Mouse (Mus musculus) CH12.LX (cell line): Measurements from ENCODE around the gene Selenoo. TPM values are rescaled to one million over a fixed set of nuclear protein-coding genes. Genes with fewer than 3 reads are reported as not detected.

Experiments
- DNase-seq: peaks from one replicate; pipeline ENCODE4 v3.0.0-alpha.2; 2013; ENCODE audit errors: extremely low read depth
- H3K27ac ChIP-seq: 2 replicates; pipeline ENCODE4 v1.5.1; 2012; ENCODE audit warnings: low read depth, mild to moderate bottlenecking, control low read depth, moderate library complexity; ENCODE audit not compliant: insufficient read depth
- H3K27me3 ChIP-seq: replicated peaks from 2 replicates; pipeline ENCODE3; 2012; ENCODE audit warnings: inconsistent platforms
- H3K36me3 ChIP-seq, 2 experiments: replicated peaks in 1 of 2; 2 replicates each; pipeline versions ENCODE3 to v1.6.1; 2012; ENCODE audit warnings: inconsistent platforms in 1 of 2, low read length in 1 of 2, mild to moderate bottlenecking in 1 of 2, mixed read lengths in 1 of 2, moderate library complexity in 1 of 2; ENCODE audit not compliant: control insufficient read depth in 1 of 2, insufficient read depth in 1 of 2
- H3K4me1 ChIP-seq, 2 experiments: 2 replicates each; pipeline ENCODE4 v1.6.1; 2012; ENCODE audit warnings: inconsistent platforms in 1 of 2, moderate library complexity in 1 of 2; ENCODE audit not compliant: insufficient read depth in 2 of 2, control insufficient read depth in 1 of 2
- H3K4me2 ChIP-seq: 2 replicates; pipeline ENCODE4 v1.6.1; 2012; ENCODE audit warnings: low read depth, mild to moderate bottlenecking, control low read depth; ENCODE audit not compliant: poor library complexity, insufficient read depth, severe bottlenecking
- H3K4me3 ChIP-seq, 3 experiments: fragments of 150-350 bp in 1 of 3; sonication (generic) in 1 of 3; replicated peaks in 1 of 3; 2 replicates each; pipeline versions ENCODE3 to v1.5.1; 2011 to 2012; ENCODE audit warnings: low read depth in 2 of 3, low read length in 2 of 3, mild to moderate bottlenecking in 2 of 3, moderate library complexity in 2 of 3, control low read depth in 1 of 3, improper control_type of control experiment in 1 of 3, inconsistent platforms in 1 of 3, mixed read lengths in 1 of 3; ENCODE audit not compliant: poor library complexity in 1 of 3
- H3K79me2 ChIP-seq: replicated peaks from 2 replicates; pipeline ENCODE4 v1.6.1; 2012; ENCODE audit warnings: mild to moderate bottlenecking, moderate library complexity; ENCODE audit not compliant: control insufficient read depth, poor library complexity, insufficient read depth, severe bottlenecking; ENCODE audit errors: extremely low read depth
- H3K9ac ChIP-seq: 2 replicates; pipeline ENCODE4 v1.6.1; 2012; ENCODE audit warnings: low read depth, mild to moderate bottlenecking, control low read depth, moderate library complexity; ENCODE audit not compliant: insufficient read depth
- H3K9me3 ChIP-seq: replicated peaks from 2 replicates; pipeline ENCODE3; 2012; ENCODE audit warnings: low read length, inconsistent platforms, mixed read lengths
- CTCF ChIP-seq, 2 experiments: IDR thresholded peaks in 1 of 2; conservative IDR thresholded peaks in 1 of 2; 2 replicates each; pipeline ENCODE4 v1.5.1; 2011 to 2012; ENCODE audit warnings: low read depth in 2 of 2, low read length in 2 of 2, improper control_type of control experiment in 1 of 2, inconsistent platforms in 1 of 2, mild to moderate bottlenecking in 1 of 2, moderate library complexity in 1 of 2
- E2F4 ChIP-seq: IDR thresholded peaks from 2 replicates; pipeline ENCODE4 v1.6.1; 2011; ENCODE audit warnings: low read depth, low read length, improper control_type of control experiment; ENCODE audit not compliant: insufficient replicate concordance
- ELF1 ChIP-seq: IDR thresholded peaks from 2 replicates; pipeline ENCODE4 v1.6.1; 2014; ENCODE audit warnings: low read depth, mild to moderate bottlenecking, inconsistent platforms, low read length, improper control_type of control experiment
- EP300 ChIP-seq: IDR thresholded peaks from 2 replicates; pipeline ENCODE4 v1.6.1; 2011; ENCODE audit warnings: low read length, improper control_type of control experiment
- ETS1 ChIP-seq: conservative IDR thresholded peaks from 2 replicates; pipeline ENCODE4 v1.6.1; 2012; ENCODE audit warnings: low read depth, mild to moderate bottlenecking, inconsistent platforms, low read length, improper control_type of control experiment, moderate library complexity
- GABPA ChIP-seq: IDR thresholded peaks from 2 replicates; pipeline ENCODE4 v1.6.1; 2012; ENCODE audit warnings: low read depth, low read length, improper control_type of control experiment, inconsistent platforms; ENCODE audit not compliant: insufficient replicate concordance
- JUN ChIP-seq: IDR thresholded peaks from 2 replicates; pipeline ENCODE4 v1.6.1; 2011; ENCODE audit warnings: low read depth, mild to moderate bottlenecking, low read length, improper control_type of control experiment, moderate library complexity; ENCODE audit not compliant: insufficient read depth
- JUND ChIP-seq: conservative IDR thresholded peaks from 2 replicates; pipeline ENCODE4 v1.6.1; 2011; ENCODE audit warnings: low read depth, low read length, improper control_type of control experiment
- KAT2A ChIP-seq: IDR thresholded peaks from 2 replicates; pipeline ENCODE4 v1.6.1; 2012; ENCODE audit warnings: low read length, improper control_type of control experiment, inconsistent platforms; ENCODE audit not compliant: insufficient replicate concordance
- MAFK ChIP-seq: IDR thresholded peaks from 2 replicates; pipeline ENCODE4 v1.6.1; 2011; ENCODE audit warnings: low read length, improper control_type of control experiment; ENCODE audit not compliant: insufficient replicate concordance
- MAX ChIP-seq: IDR thresholded peaks from 2 replicates; pipeline ENCODE4 v1.6.1; 2011; ENCODE audit warnings: low read length, improper control_type of control experiment
- MAZ ChIP-seq: IDR thresholded peaks from 2 replicates; pipeline ENCODE4 v1.6.1; 2012; ENCODE audit warnings: low read depth, mild to moderate bottlenecking, inconsistent platforms, low read length, improper control_type of control experiment, moderate library complexity
- MEF2A ChIP-seq: IDR thresholded peaks from 2 replicates; pipeline ENCODE4 v1.6.1; 2014; ENCODE audit warnings: low read depth, mild to moderate bottlenecking, inconsistent platforms, low read length, improper control_type of control experiment, borderline replicate concordance
- MYC ChIP-seq: IDR thresholded peaks from 2 replicates; pipeline ENCODE4 v1.6.1; 2011; ENCODE audit warnings: low read depth, mild to moderate bottlenecking, improper control_type of control experiment, low read length
- NELFE ChIP-seq: IDR thresholded peaks from 2 replicates; pipeline ENCODE4 v1.6.1; 2011; ENCODE audit warnings: low read depth, low read length, improper control_type of control experiment
- PAX5 ChIP-seq: IDR thresholded peaks from 2 replicates; pipeline ENCODE4 v1.6.1; 2012; ENCODE audit warnings: low read length, inconsistent platforms, mixed read lengths
- POLR2A ChIP-seq: IDR thresholded peaks from 2 replicates; pipeline ENCODE4 v1.6.1; 2011; ENCODE audit warnings: low read depth, mild to moderate bottlenecking, improper control_type of control experiment, low read length
- POLR2AphosphoS2 ChIP-seq: IDR thresholded peaks from 2 replicates; pipeline ENCODE4 v1.6.1; 2011; ENCODE audit warnings: low read depth, low read length, improper control_type of control experiment
- RAD21 ChIP-seq: IDR thresholded peaks from 2 replicates; pipeline ENCODE4 v1.6.1; 2011; ENCODE audit warnings: low read depth, mild to moderate bottlenecking, low read length, improper control_type of control experiment, moderate library complexity
- RCOR1 ChIP-seq: conservative IDR thresholded peaks from 2 replicates; pipeline ENCODE4 v1.6.1; 2012; ENCODE audit warnings: low read depth, mild to moderate bottlenecking, inconsistent platforms, low read length, improper control_type of control experiment
- SIN3A ChIP-seq: IDR thresholded peaks from 2 replicates; pipeline ENCODE4 v1.6.1; 2012; ENCODE audit warnings: low read length, improper control_type of control experiment, inconsistent platforms
- SMC3 ChIP-seq: IDR thresholded peaks from 2 replicates; pipeline ENCODE4 v1.6.1; 2011; ENCODE audit warnings: low read depth, low read length, improper control_type of control experiment
- TCF12 ChIP-seq: IDR thresholded peaks from 2 replicates; pipeline ENCODE4 v1.6.1; 2014; ENCODE audit warnings: low read depth, mild to moderate bottlenecking, inconsistent platforms, low read length, improper control_type of control experiment
- UBTF ChIP-seq: IDR thresholded peaks from 2 replicates; pipeline ENCODE4 v1.6.1; 2012; ENCODE audit warnings: low read depth, mild to moderate bottlenecking, inconsistent platforms, low read length, improper control_type of control experiment, moderate library complexity
- USF1 ChIP-seq: IDR thresholded peaks from 2 replicates; pipeline ENCODE4 v1.6.1; 2014; ENCODE audit warnings: low read depth, mild to moderate bottlenecking, inconsistent platforms, low read length, improper control_type of control experiment
- ZC3H11A ChIP-seq: IDR thresholded peaks from 2 replicates; pipeline ENCODE4 v1.6.1; 2012; ENCODE audit warnings: low read depth, mild to moderate bottlenecking, inconsistent platforms, low read length, improper control_type of control experiment
- ZKSCAN1 ChIP-seq: IDR thresholded peaks from 2 replicates; pipeline ENCODE4 v1.6.1; 2012; ENCODE audit warnings: low read depth, inconsistent platforms, low read length, improper control_type of control experiment, borderline replicate concordance
- ZMIZ1 ChIP-seq: IDR thresholded peaks from 2 replicates; pipeline ENCODE4 v1.6.1; 2012; ENCODE audit warnings: low read depth, mild to moderate bottlenecking, inconsistent platforms, low read length, improper control_type of control experiment
- dilution Hi-C: fragments of 300-500 bp; cut with MboI; formaldehyde crosslinking; loops from 2 replicates; pipeline ENCODE4 v1.14.3; 2020; ENCODE audit warnings: low sequenced_read_pairs; ENCODE audit not compliant: extremely low pct_unique_long_range_greater_than_20kb, extremely low pct_ligation_motif_present
- in situ Hi-C: fragments of 300-500 bp; cut with MboI; formaldehyde crosslinking; loops from 3 replicates; pipeline ENCODE4 v1.14.3; 2019; ENCODE audit warnings: low sequenced_read_pairs, low pct_ligation_motif_present, low pct_unique_long_range_greater_than_20kb, mixed read lengths
- polyA plus RNA-seq: library from polyadenylated mRNA; unstranded; fragments of >175 nt; gene quantifications from 2 replicates; pipeline ENCODE4 v1.2.1, GENCODE M21; 2012; ENCODE audit warnings: low read depth; ENCODE audit not compliant: insufficient read length
- total RNA-seq, 2 experiments: library from RNA; depleted of rRNA; stranded (reverse); fragments of 300-350 nt in 1 of 2; fragments of >200 nt in 1 of 2; gene quantifications; 2 replicates each; pipeline ENCODE4 v1.2.3; 2012 to 2014

The Selenoo gene
- total and polyA plus RNA-seq, 3 experiments, result 3.7 to 11.7 (median 8.7) TPM

DNA sequence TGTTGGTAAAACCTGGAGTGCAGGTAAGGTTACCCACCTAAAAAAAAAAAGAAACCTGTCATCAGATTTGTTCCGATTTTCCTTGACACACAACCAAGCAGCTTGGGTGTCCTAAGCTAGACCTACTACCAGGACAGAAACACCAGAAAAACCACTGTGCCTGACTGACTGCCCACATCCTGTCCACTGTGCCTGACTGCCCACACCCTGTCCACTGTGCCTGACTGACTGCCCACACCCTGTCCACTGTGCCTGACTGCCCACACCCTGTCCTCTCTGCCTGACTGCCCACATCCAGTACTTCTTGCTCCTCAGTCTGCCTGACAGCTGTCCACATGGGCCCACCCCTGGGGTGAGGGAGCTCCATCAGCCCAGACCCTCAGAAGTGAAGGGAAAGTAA is 18.1 kb downstream of the Selenoo start (continued):
- TF ChIP-seq JUND (no peak), KAT2A (no peak), ZC3H11A (no peak)

DNA sequence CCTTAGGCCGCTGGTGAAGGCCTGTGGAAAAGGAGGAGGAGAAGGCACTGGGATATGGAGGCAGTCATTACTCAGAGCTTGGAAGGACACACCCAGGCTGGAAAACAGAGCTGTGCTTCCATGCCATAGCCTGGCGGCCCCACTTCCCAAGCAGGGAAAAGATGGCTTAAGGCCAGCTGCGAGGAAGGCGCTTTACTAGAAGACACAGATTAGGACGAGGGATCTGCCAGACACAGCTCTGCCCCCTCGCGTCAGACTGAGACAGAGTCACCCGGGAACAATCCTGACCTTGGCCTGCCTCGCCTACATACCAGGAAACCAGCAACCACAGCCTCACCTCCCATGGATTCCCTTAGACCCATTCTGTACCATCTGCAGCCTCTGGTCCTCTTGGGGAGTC is 21.3 kb downstream of the Selenoo start:
- H3K27me3 ChIP-seq, result no peaks in the 10 kb centered on the region
- H3K27ac ChIP-seq, result no peak overlapping the region
- no peak overlapping the region for H3K9ac ChIP-seq
- no peak for TF ChIP-seq UBTF
- no peak for TF ChIP-seq MYC
- TF ChIP-seq ETS1, result no peak
- TF ChIP-seq MAFK, result no peak
- no peak for TF ChIP-seq TCF12
- TF ChIP-seq ZKSCAN1, result no peak
- no peak for TF ChIP-seq POLR2A
- no peak for TF ChIP-seq USF1
- no peak for TF ChIP-seq PAX5
- no peak for TF ChIP-seq KAT2A
- TF ChIP-seq, all 38 proteins: peak for 0
- H3K9me3 ChIP-seq, result no peaks in the 10 kb centered on the region
- no peak for DNase-seq
- H3K4me3 ChIP-seq, result no peak overlapping the region
- H3K79me2 ChIP-seq, result no peaks in the 10 kb centered on the region
- peaks cover 69 to 93% of the 10 kb centered on the region in 2 experiments for H3K36me3 ChIP-seq
- H3K4me1 ChIP-seq, result no peaks in the 10 kb centered on the region
- dilution Hi-C loops, result no loop called here
- in situ Hi-C loops, result loop anchor here (25.0 kb wide), 1 partner anchor 252 kb away; the partner anchor contains the start of genes Lmf2, Ncaph2 and Sco2
- H3K4me2 ChIP-seq, result no peak overlapping the region

DNA sequence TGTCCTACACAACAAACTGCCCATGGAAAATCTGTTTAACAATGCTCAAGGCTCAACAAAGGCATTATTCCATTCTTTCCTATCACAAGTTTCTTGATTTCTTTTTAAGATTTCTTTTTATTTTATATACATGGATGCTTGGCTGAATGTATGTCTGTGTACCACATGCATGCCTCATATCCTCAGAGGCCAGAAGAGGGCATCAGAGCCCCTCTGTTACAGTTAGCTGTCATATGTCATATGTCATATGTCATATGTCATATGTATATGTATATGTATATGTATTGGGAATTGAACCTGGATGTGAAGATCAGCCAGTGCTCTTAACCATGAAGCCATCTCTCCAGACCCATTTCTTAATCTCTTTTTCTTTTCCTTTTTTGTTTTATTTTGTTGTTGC is 29.1 kb downstream of the Selenoo start:
- dilution Hi-C loops, result no loop called here
- peak; percentile 17 for DNase-seq
- H3K4me1 ChIP-seq, result peaks cover 5 to 22% of the 10 kb centered on the region in 2 experiments
- no peak overlapping the region for H3K4me2 ChIP-seq
- H3K4me3 ChIP-seq, result no peak overlapping the region
- H3K9me3 ChIP-seq, result no peaks in the 10 kb centered on the region
- no peaks in the 10 kb centered on the region for H3K27me3 ChIP-seq
- no peak overlapping the region for H3K27ac ChIP-seq
- in situ Hi-C loops, result loop anchor here (25.0 kb wide), 1 partner anchor 244 kb away; the partner anchor contains the start of genes Lmf2, Ncaph2 and Sco2
- H3K79me2 ChIP-seq, result peaks cover 18% of the 10 kb centered on the region
- no peak overlapping the region for H3K9ac ChIP-seq
- H3K36me3 ChIP-seq, result peaks cover 25 to 62% of the 10 kb centered on the region in 2 experiments
- TF ChIP-seq PAX5, result no peak
- no peak for TF ChIP-seq ZKSCAN1
- no peak for TF ChIP-seq MAFK
- no peak for TF ChIP-seq GABPA
- TF ChIP-seq RCOR1, result no peak
- TF ChIP-seq MAX, result 0 out of 2 replicates have a peak, but pooled peaks have one; percentile 13
- TF ChIP-seq ZMIZ1, result no peak
- TF ChIP-seq ELF1, result no peak
- no peak for TF ChIP-seq MAZ
- TF ChIP-seq NELFE, result no peak
- TF ChIP-seq EP300, result no peak
- TF ChIP-seq POLR2AphosphoS2, result no peak
- TF ChIP-seq MYC, result peak; percentile 68
- peak; percentile 60 for TF ChIP-seq SMC3
- no peak for TF ChIP-seq JUND
- TF ChIP-seq E2F4, result no peak
- TF ChIP-seq POLR2A, result no peak
- TF ChIP-seq JUN, result no peak
- 0 out of 2 replicates have a peak, but pooled peaks have one; percentile 38 for TF ChIP-seq SIN3A
- no peak for TF ChIP-seq ETS1
- TF ChIP-seq CTCF (conservative IDR thresholded peaks at IDR 0.05 in 1 of 2, IDR thresholded peaks at IDR 0.05 in 1 of 2; ENCODE audit: low read depth in 2 of 2, low read length in 2 of 2), result peak in 1 of 2 experiments; percentile 68; a peak in 2 of 4 replicates
- peak; percentile 71 for TF ChIP-seq RAD21
- TF ChIP-seq MEF2A, result no peak
- peak; percentile 31 for TF ChIP-seq ZC3H11A
